Mouse (Mus musculus) cerebellum, adult 18-20 months (tissue): ENCODE measurements at regions not wholly inside any gene's neighbourhood (a gene's known extent, or its start where the extent isn't known, plus 50 kb on each side); places are given as distances from the start of the nearest gene placed in this dataset.

ENCODE experiments used
- DNase-seq, 2 experiments: peaks; one replicate each; pipeline ENCODE4 v3.0.0; 2021

GRCm38 (mm10) chr13:112136850-112137249 lies 151.4 kb upstream of the Ankrd55 start:
- DNase-seq: no peak

- DNase-seq: no peak
Measured at GRCm38 (mm10) chr13:112140871-112141270, 147.4 kb upstream of the Ankrd55 start.

- no peak for DNase-seq
Measured at GRCm38 (mm10) chr13:112144393-112145348, 143.6 kb upstream of the Ankrd55 start.

- DNase-seq: peak; percentile 44 to 48
Measured at GRCm38 (mm10) chr13:112152614-112153550, 135.4 kb upstream of the Ankrd55 start.

GRCm38 (mm10) chr13:112153681-112154127 lies 134.5 kb upstream of the Ankrd55 start:
- DNase-seq: peak; percentile 10 to 25

DNA sequence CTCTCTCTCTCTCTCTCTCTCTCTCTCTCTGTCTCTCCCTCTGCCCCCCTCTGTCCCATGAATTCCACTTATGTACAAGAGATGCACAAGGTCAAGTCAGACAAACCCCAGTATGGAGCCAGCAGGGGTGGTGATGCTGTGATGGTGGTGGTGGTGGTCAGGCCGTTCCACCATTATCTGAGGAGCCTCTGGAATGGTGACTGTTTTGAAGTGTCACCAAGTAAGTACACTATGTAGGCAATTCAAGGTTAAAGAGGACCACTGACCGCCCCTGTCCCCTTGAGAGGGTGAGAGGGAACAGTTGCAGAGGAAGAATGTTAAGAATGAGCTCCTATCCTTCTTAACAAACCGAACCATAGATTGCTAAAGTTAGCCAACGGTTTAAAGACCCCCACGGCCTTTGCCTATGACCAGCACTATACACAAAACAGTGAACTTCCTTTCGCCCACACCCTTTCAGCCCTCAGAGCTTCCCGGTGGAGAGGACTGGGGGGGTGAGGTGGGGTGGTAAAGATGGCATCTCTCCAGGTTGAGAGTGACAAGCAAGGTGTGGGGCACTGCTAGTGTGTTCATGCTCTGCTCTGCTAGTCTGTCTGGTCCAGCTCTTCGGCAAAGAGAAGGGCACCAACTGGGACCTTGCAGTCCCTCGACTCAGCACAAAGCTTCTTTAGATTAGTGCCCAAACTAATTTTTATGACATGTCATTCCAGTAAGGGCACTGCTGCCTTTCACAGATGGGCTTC lies 128.7 kb upstream of the Ankrd55 start:
- no peak for DNase-seq

DNA sequence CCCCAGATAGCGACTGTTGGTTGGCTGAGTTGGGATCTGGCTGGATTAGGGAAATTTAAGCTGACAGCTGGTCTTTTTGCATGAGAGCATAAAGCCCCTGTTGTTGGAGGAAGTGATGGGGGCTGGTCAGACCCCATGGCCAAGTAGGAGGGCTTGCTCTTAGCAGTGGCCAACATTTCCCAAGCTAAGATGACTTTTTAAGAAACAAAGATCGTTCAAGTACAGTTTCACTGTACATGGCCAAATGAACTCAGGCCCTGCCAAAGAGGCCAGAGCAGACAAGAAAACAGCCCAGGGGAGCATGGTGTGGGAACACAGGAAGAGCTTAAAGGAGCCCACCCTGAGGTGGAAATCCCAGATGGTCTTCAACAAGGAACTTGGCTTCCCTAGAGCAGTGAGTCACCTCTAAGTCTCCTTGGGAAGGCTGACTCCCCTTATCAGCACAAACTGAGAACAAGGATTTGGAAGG lies 128.0 kb upstream of the Ankrd55 start:
- DNase-seq: no peak

- no peak for DNase-seq
Measured at GRCm38 (mm10) chr13:112160726-112161125, 127.5 kb upstream of the Ankrd55 start.

- DNase-seq: no peak
Measured at GRCm38 (mm10) chr13:112161886-112162285, 126.4 kb upstream of the Ankrd55 start.

GRCm38 (mm10) chr13:112165921-112166320 lies 122.3 kb upstream of the Ankrd55 start:
- DNase-seq: no peak

DNA sequence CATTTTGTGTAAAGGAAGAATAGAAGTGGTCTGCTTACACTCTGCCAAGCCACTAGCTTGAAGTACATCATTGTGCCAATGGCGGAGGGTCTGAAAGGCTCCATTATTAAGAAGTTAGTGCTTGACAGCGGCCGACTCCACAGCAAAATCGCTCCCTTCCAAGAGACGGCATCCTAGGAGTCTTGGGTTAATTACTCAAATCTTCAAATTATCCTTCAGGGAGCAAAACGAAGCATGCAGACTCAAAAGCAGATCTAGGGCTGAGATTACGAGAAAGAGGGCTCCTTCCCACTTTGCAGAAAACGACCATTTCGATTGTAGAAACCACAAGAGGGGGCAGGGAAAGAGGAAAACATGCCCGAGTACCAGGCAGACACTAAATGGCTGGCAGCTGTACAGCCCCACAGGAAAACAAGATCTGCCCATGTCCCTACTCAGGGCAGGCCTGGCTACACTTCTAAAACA lies 121.9 kb upstream of the Ankrd55 start:
- no peak for DNase-seq

- no peak for DNase-seq
Measured at GRCm38 (mm10) chr13:112168468-112168867, 119.8 kb upstream of the Ankrd55 start.

GRCm38 (mm10) chr13:112170872-112171271 lies 117.4 kb upstream of the Ankrd55 start:
- DNase-seq: no peak

GRCm38 (mm10) chr13:112171940-112172715 lies 116.1 kb upstream of the Ankrd55 start:
- DNase-seq: no peak

GRCm38 (mm10) chr13:112173973-112174372 lies 114.3 kb upstream of the Ankrd55 start:
- DNase-seq: no peak

- no peak for DNase-seq
Measured at GRCm38 (mm10) chr13:112178031-112178430, 110.2 kb upstream of the Ankrd55 start.

DNA sequence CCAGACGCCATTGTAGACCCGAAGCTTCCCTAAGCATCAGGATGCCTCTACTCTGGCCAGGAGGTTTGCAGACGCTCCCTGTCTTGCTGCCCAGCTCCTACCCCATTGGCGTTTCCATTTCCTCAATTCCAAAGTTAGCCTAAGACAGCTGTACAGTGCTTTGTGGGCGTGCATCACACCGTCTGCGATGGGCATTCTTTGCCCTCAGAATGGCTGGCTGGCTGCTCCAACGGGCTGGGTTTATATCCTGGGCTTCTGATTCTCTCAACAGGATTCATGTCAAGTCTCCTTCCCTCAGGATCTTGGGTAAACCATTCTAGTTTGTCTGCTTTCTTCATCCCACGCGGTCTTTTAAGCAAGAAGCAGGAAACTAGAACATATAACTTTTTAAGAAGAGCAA lies 104.3 kb upstream of the Ankrd55 start:
- no peak for DNase-seq

DNA sequence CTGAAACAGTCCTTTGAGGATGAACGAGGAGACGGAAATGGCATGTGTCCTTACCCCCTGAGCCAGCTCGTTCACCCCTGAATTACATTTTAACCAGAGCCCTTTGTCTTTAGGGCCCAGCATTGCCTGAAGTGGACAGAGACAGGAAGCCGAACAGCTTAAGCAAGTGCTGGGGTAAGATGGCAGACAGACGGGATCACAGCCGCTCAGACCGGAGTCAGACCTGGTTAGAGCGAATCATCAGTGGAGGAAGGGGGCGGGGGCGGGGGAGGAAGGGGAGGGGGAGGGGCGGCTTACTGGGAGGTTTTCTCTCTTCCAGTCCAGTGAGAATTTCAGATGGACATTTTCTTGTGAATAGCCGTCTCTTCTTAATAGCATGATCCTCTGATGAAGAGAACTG lies 103.1 kb upstream of the Ankrd55 start:
- DNase-seq: no peak

GRCm38 (mm10) chr13:112187226-112187625 lies 101.0 kb upstream of the Ankrd55 start:
- no peak for DNase-seq

- DNase-seq: peak; percentile 24 to 53
Measured at GRCm38 (mm10) chr13:112188313-112188712, 99.9 kb upstream of the Ankrd55 start.

DNA sequence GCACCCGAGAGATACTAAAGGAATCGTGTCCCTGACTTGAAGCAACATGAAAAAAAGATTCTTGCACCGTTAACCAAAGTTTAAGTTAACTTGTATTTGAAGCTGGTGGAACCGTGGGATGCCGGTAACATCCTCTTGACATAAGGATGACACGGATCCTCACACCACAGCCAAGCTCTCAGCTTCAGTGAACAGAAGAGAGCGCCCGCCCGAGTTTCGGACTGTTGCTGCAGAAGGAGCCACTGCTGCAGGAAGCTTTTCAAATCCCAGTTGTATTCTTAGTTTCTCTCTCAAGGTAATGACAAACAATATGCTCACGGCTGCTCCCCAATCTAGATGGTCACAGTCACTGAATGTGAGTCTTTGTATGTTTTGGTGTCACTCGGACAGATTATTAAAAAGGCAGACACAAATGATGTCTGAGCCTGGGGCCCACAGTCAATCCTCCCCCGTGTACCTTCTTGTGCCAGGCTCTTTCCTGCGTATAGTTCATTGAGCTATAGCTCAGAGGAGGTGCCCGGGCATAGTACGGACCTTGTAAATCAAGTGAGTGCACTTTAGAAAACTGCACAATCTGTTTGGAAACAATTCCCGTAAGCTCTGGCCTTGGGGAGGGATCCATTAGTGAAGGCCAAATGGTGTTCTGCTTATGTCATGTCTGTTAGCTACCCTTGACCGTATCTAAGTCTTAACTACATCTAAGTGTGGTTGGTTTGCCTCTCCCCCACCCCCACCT lies 99.3 kb upstream of the Ankrd55 start:
- no peak for DNase-seq
